Mouse (Mus musculus) small intestine, adult 2 months (tissue): ENCODE results near the gene Ncbp2.

Source experiments
- CTCF ChIP-seq: fragments of 200-500 bp; IDR thresholded peaks from 2 replicates; pipeline ENCODE4 v1.5.1; 2012; ENCODE audit warnings: low read depth, mild to moderate bottlenecking, control low read depth, inconsistent platforms, low read length, moderate library complexity, mixed read lengths; ENCODE audit not compliant: insufficient replicate concordance, insufficient read length; ENCODE audit errors: extremely low read depth
- POLR2A ChIP-seq: fragments of 200-500 bp; IDR thresholded peaks from 2 replicates; pipeline ENCODE4 v1.6.1; 2012; ENCODE audit warnings: low read depth, mild to moderate bottlenecking, control low read depth, inconsistent platforms, low read length, moderate library complexity

GRCm38 (mm10) chr16:31980946-31981345 is 32.6 kb downstream of the Ncbp2 start:
- TF ChIP-seq CTCF (no peak), POLR2A (no peak)
